Mouse (Mus musculus) embryonic fibroblast, embryonic 13.5 days (primary cell): ENCODE results near the gene Fads2. TPM values are rescaled to one million over a fixed set of nuclear protein-coding genes. Genes with fewer than 3 reads are reported as not detected.

Experiments used
- H3K27ac ChIP-seq: 2 replicates; pipeline ENCODE4 v1.5.1; 2012; ENCODE audit warnings: low read length, control low read depth, inconsistent platforms; ENCODE audit not compliant: insufficient read depth
- H3K4me1 ChIP-seq: 2 replicates; pipeline ENCODE4 v1.6.1; 2011; ENCODE audit warnings: low read length; ENCODE audit not compliant: control insufficient read depth, insufficient read depth
- H3K4me3 ChIP-seq: 2 replicates; pipeline ENCODE4 v1.5.1; 2011; ENCODE audit warnings: mild to moderate bottlenecking, control low read depth, low read length; ENCODE audit not compliant: insufficient read depth
- CTCF ChIP-seq: IDR thresholded peaks from 2 replicates; pipeline ENCODE4 v1.5.1; 2011; ENCODE audit warnings: mild to moderate bottlenecking, control low read depth, low read length, moderate library complexity, borderline replicate concordance; ENCODE audit not compliant: insufficient read depth
- POLR2A ChIP-seq: IDR thresholded peaks from 2 replicates; pipeline ENCODE4 v1.6.1; 2011; ENCODE audit warnings: low read depth, mild to moderate bottlenecking, control low read depth, low read length, moderate library complexity
- polyA plus RNA-seq: library from polyadenylated mRNA; stranded (reverse); fragments of >200 nt; gene quantifications from 2 replicates; pipeline ENCODE4 v1.2.4, GENCODE M21; 2011; ENCODE audit warnings: low read depth; ENCODE audit not compliant: missing spikeins, insufficient read length

The Fads2 gene
- polyA plus RNA-seq, 1 experiment, result 86.3 TPM

DNA sequence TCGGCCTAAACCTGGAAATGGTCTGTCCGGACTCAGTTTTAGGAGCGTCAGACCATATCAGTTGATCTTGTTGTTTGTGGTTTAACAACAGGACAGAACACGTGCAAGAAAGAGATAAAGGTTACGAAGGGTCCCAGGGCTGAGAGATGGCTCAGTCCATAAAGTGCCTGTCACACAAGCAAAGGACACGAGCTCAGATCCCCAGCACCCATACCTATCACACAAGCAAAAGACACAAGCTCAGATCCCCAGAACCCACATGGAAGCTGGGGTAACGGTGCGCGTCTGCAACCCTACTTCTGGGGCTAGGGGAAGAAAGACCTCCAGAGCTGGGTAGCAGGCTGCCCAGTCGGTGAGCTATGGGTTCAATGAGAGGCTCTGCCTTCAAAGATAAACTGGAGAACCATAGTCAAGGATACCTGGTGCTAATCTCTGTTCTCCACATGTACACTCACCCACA, 3.5 kb upstream of the Fads2 start:
- TF ChIP-seq CTCF (no peak), POLR2A (no peak)
- H3K27ac ChIP-seq, result no peak overlapping the region
- peaks cover 10% of the 10 kb centered on the region for H3K4me1 ChIP-seq
- H3K4me3 ChIP-seq, result no peak overlapping the region

DNA sequence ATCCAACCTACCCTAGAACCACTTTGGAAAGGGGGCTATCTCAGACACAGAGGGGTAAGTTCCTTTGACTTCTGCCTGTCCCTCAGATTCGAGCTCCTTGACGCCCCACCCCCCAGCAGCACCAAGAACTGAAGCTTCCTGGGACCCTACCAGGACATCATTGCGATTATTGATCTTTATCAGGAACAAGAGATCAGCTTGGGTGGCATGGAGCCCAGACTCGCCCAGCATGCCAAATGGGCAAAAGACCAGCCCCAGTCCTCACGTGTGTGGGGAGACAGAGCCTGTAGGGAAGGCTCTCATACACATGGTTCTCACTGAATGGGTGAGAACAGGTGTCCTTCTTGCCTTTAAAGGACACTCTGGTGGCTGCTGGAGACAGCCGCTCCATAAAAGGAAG, 2.7 kb upstream of the Fads2 start:
- Histone ChIP-seq H3K4me3 (no peak overlapping the region), H3K27ac (no peak overlapping the region), H3K4me1 (peaks cover 10% of the 10 kb centered on the region)
- TF ChIP-seq CTCF (no peak), POLR2A (no peak)

DNA sequence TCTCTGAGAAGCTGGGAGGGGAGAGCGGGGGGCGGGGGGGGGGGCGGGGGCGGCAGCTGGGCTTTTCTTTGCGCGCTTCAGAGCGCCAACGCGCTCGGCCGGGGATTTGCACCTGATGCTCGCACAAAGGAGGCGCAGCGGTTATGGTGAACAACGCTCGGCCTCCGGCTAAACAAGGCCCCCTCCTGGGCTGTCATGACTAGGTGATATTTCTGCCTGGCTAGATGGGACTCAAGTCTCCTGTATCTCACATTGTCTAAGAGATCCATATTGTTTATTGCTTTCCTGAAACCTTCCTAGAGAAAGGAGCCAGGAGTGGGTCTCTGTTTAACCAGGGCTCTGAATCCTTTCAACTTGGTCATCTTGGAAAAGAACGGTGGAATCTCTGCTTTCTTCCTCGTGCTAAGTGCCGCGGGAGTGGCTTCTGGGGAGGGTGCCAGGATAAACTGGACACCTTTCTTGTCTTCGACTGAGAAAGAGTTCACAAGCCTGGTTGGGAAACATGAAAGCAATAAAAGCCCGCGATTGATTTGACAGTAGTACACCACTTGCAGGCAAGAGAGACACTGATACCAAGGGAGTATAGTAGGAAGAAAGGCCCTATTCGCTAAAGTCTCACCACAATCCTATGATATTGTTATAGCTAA, 631 bp upstream of the Fads2 start:
- TF ChIP-seq CTCF (no peak), POLR2A (no peak)
- peak overlapping the region; percentile 51 for H3K4me3 ChIP-seq
- peak overlapping the region; percentile 74 for H3K27ac ChIP-seq
- H3K4me1 ChIP-seq, result peaks cover 6% of the 10 kb centered on the region

DNA sequence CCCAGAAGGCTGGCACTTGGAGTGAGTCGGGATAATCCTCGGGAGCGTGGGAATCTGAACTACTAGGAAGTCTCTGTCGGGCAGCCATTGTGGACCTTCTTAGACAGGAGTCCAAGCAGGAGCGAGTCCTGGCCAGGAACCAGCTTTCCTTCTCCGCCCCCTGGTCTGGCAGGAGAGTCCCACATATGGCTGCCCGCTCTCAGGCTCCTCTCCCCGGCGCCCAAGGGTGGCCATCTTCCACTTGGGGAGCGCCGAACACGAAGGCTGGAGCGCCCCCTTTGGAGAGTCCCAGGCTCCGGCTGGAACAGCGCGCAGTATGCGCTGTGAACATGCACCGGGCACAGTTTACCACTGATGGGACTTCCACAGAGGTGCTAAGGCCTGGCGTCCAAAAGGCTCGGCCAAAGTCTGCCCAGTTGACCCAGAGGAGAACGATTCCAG, 895 bp downstream of the Fads2 start:
- peak overlapping the region; percentile 69 for H3K27ac ChIP-seq
- TF ChIP-seq POLR2A (no peak), CTCF (peak; percentile 46; the same call in 1 of the 2 replicates)
- H3K4me1 ChIP-seq, result peaks cover 6% of the 10 kb centered on the region
- peak overlapping the region; percentile 59 for H3K4me3 ChIP-seq

- Histone ChIP-seq H3K4me1 (peaks cover 6% of the 10 kb centered on the region), H3K27ac (no peak overlapping the region), H3K4me3 (no peak overlapping the region)
- no peak for TF ChIP-seq CTCF
- no peak for TF ChIP-seq POLR2A
Measured at GRCm38 (mm10) chr19:10097826-10098225, 3.7 kb downstream of the Fads2 start.

DNA sequence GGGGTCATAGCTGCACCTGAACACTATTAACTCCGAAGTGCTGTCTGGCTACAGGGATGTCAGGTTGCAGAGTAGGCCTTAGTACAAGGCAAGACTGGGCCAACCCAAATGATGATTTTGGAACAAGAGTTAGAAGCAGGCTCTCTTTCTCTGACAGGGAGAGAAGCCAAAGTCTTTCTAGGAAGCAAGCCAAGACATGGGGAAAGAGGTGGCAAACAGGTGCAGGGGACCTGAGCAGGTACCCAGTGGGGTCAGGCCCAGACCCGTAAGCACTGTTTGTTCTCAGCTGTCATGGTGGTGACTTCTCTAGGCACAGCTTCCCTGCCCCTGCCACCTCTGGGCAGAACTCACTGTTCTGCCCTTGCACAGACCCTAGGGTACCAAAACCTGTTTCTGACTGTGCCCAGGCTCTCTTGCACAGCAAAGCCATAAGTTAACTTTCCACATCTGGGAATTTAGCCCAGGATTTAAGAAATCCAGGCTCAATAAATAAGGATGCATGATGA, 5.1 kb downstream of the Fads2 start:
- no peak overlapping the region for H3K4me3 ChIP-seq
- no peak for TF ChIP-seq POLR2A
- TF ChIP-seq CTCF, result no peak
- H3K4me1 ChIP-seq, result no peaks in the 10 kb centered on the region
- H3K27ac ChIP-seq, result no peak overlapping the region

DNA sequence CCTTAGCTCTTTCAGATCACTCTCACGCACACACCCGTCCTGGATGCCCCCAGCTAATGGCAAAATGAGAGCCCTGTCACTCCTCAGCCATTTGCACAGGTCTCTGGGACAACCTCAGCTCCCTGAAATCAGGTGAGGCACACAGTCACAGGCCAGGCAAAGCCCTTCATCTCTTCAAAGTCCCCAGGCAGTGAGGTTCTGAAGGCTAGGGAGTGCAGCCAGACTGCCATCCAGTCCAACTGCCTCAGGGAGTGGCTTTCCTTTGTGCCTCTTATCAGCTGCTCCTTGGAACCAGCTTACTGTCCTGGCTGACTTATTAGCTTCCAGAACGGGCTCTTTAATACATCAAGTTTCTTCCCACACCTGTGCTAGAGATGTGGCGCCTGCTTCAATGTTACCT, 6.9 kb downstream of the Fads2 start:
- Histone ChIP-seq H3K27ac (no peak overlapping the region), H3K4me1 (no peaks in the 10 kb centered on the region), H3K4me3 (no peak overlapping the region)
- TF ChIP-seq POLR2A (no peak), CTCF (no peak)

DNA sequence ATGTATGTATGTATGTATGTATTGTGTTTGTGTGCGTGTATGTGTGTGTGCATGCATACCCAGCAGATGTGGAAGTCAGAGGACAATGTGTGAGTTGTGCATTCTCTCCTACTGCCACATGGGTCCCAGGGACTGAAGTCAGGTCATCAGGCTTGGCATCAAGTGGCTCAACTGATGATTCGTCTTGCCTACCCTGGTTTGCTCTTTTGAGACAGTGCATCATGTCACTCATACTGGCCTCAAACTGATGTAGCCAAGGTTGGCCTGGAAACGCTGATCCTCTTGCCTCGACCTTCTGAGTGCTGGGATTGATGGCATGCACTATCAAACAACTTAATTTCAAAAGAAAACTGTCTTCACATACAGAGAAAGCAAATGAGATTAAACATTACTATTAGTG, 7.7 kb downstream of the Fads2 start:
- no peak overlapping the region for H3K4me3 ChIP-seq
- H3K27ac ChIP-seq, result no peak overlapping the region
- H3K4me1 ChIP-seq, result no peaks in the 10 kb centered on the region
- TF ChIP-seq POLR2A (no peak), CTCF (no peak)

- no peak overlapping the region for H3K27ac ChIP-seq
- TF ChIP-seq CTCF (no peak), POLR2A (no peak)
- no peak overlapping the region for H3K4me3 ChIP-seq
- no peaks in the 10 kb centered on the region for H3K4me1 ChIP-seq
Measured at GRCm38 (mm10) chr19:10086976-10087375, 14.6 kb downstream of the Fads2 start.

- no peaks in the 10 kb centered on the region for H3K4me1 ChIP-seq
- TF ChIP-seq CTCF (no peak), POLR2A (no peak)
- H3K27ac ChIP-seq, result no peak overlapping the region
- H3K4me3 ChIP-seq, result no peak overlapping the region
Measured at GRCm38 (mm10) chr19:10085454-10085853, 16.1 kb downstream of the Fads2 start.

DNA sequence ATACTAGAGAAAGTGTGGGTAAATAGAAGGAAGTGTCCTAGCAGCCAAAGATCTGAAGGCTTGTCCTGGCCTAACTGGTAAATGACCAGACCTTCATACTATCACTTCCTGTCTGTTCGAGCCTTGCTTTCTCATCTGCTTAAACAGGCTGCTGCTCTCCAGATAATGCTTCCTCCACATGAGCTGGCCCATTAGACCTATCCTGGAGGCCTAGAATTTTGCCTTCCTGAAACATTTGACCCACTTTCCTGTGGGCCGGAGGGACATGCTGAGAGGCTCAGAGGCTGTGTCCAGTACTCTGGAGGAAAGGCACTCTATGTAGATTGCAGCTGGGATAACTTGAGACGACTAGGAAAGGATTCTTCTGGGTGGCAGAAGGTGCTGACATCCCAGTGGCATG, 19.4 kb downstream of the Fads2 start:
- H3K4me1 ChIP-seq, result no peaks in the 10 kb centered on the region
- TF ChIP-seq POLR2A (no peak), CTCF (no peak)
- no peak overlapping the region for H3K4me3 ChIP-seq
- no peak overlapping the region for H3K27ac ChIP-seq
